Mouse (Mus musculus) urinary bladder, postnatal 36 days (tissue): Measurements from ENCODE around the gene Col5a3.
A peak's percentile ranks its signal among the peaks of the same experiment; 100 is the strongest.

Experiments
- DNase-seq, 2 experiments: peaks; one replicate each; pipeline ENCODE4 v3.0.0; 2022; ENCODE audit warnings: low spot score in 2 of 2, mixed read lengths in 1 of 2

Col5a3 gene

GRCm38 (mm10) chr9:20805706-20806105, 9.2 kb downstream of the Col5a3 start:
- no peak for DNase-seq

- DNase-seq = peak in 1 of 2 experiments; percentile 16
Measured at GRCm38 (mm10) chr9:20805159-20805495, 9.7 kb downstream of the Col5a3 start.

- peak; percentile 48 to 71 for DNase-seq
Measured at GRCm38 (mm10) chr9:20804266-20805158, 10.4 kb downstream of the Col5a3 start.

- DNase-seq = peak; percentile 17 to 57
Measured at GRCm38 (mm10) chr9:20794108-20794806, 20.6 kb downstream of the Col5a3 start.

GRCm38 (mm10) chr9:20790345-20790744, 24.5 kb downstream of the Col5a3 start:
- DNase-seq = no peak

GRCm38 (mm10) chr9:20789651-20790050, 25.2 kb downstream of the Col5a3 start:
- no peak for DNase-seq

GRCm38 (mm10) chr9:20787992-20788391, 26.9 kb downstream of the Col5a3 start:
- DNase-seq = no peak

- no peak for DNase-seq
Measured at GRCm38 (mm10) chr9:20785055-20785454, 29.8 kb downstream of the Col5a3 start.

- no peak for DNase-seq
Measured at GRCm38 (mm10) chr9:20781286-20781685, 33.6 kb downstream of the Col5a3 start.

GRCm38 (mm10) chr9:20765274-20765673, 49.6 kb downstream of the Col5a3 start:
- DNase-seq = no peak

- DNase-seq = no peak
Measured at GRCm38 (mm10) chr9:20763099-20763498, 51.8 kb downstream of the Col5a3 start.

- DNase-seq = no peak
Measured at GRCm38 (mm10) chr9:20762197-20762961, 52.5 kb downstream of the Col5a3 start.

- no peak for DNase-seq
Measured at GRCm38 (mm10) chr9:20761388-20761787, 53.5 kb downstream of the Col5a3 start.

GRCm38 (mm10) chr9:20760813-20761212, 54.1 kb downstream of the Col5a3 start:
- DNase-seq = peak; percentile 45 to 86

- DNase-seq = peak in 1 of 2 experiments; percentile 49
Measured at GRCm38 (mm10) chr9:20758896-20759295, 56.0 kb downstream of the Col5a3 start.

- no peak for DNase-seq
Measured at GRCm38 (mm10) chr9:20758243-20758642, 56.6 kb downstream of the Col5a3 start.

- peak; percentile 66 to 69 for DNase-seq
Measured at GRCm38 (mm10) chr9:20757087-20757955, 57.5 kb downstream of the Col5a3 start.

- no peak for DNase-seq
Measured at GRCm38 (mm10) chr9:20756081-20756700, 58.7 kb downstream of the Col5a3 start.

- no peak for DNase-seq
Measured at GRCm38 (mm10) chr9:20754335-20754734, 60.5 kb downstream of the Col5a3 start.

- DNase-seq = no peak
Measured at GRCm38 (mm10) chr9:20751477-20752029, 63.3 kb downstream of the Col5a3 start.
